7 mouse cellular contexts compared by ENCODE assay signal in the genomic region with DNA sequence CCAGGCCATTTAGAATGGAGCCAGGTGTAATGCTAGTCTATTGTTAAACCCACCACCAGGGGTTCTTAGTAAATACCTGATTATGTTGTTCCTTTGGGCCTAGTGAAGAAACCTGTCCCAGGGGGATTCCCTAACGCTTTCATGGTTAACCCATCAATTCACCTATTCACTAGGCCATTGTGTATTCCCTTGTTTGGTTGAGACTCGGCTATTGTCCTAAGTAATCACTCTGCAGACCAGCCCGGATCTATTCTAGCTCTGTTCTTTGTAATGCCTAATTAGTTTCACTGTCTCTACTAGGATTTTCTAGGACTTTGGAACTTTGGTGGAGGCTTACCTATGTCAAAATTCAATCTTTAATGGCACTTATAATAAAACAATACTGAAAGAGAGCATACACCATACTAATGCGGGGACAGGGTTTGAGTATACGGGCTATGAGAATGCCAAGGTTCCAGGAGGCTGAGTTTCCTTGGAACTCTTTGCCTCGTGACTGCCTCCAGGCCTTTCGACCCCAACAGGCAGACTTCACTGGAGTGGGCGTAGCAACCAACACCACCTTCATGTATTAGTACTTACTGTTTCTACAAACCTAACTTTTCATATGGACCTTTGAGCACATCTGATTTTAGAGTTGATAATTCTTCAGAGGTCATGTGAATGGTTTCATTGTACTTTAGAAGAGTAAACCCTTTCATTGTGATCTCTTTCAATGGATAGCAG.
A peak's percentile ranks its signal among the peaks of the same experiment; 100 is the strongest.
DNase-seq lines count a peak whose midpoint lies in the region; ATAC-seq and TF ChIP-seq lines count a peak whose summit lies in the region.
"Not testable (repeated sequence)": the region's sequence is repeated elsewhere in the genome, so short reads cannot be mapped to it uniquely, and the experiment has no call there.

No protein-coding gene starts in this region.

- DNase-seq in ES-CJ7 (ENCODE audit: low read depth, low spot score) (peak; percentile 97), ES-E14 (ENCODE audit: low read depth, low spot score) (peak; percentile 77), R1 (ENCODE audit: low read depth, low spot score) (peak; percentile 97), WW6 (ENCODE audit: low read depth, low spot score) (peak; percentile 69), ZHBTc4 (ENCODE audit: low read depth, low spot score) (peak; percentile 96)
- peak; percentile 2 for DNase-seq in embryonic facial prominence, embryonic 14.5 days (ENCODE audit: low spot score)

- TF ChIP-seq EP300 in ES-Bruce4 (IDR thresholded peaks at IDR 0.05; ENCODE audit: insufficient read depth, low read depth, low read length), result not testable (repeated sequence)

- H3K4me2 ChIP-seq in embryonic facial prominence, embryonic 14.5 days (ENCODE audit: low read depth, low read length), result not testable (repeated sequence)

- ATAC-seq in embryonic facial prominence, embryonic 14.5 days (ENCODE audit: low read depth), result not testable (repeated sequence)

- in situ Hi-C loops in ES-E14 (cut with MboI; ENCODE audit: low sequenced_read_pairs in 2 of 2, unreplicated experiment in 2 of 2), result not testable (repeated sequence)

- not testable (repeated sequence) for H3K27me3 ChIP-seq in ES-Bruce4 (ENCODE audit: control insufficient read depth, insufficient read depth, low read length, poor library complexity, severe bottlenecking); embryonic facial prominence, embryonic 14.5 days (replicated peaks; ENCODE audit: control insufficient read depth, insufficient read depth, low read length)

- H3K4me1 ChIP-seq in ES-Bruce4 (ENCODE audit: control insufficient read depth, insufficient read depth, low read length); ES-E14 (ENCODE audit: control insufficient read depth in 2 of 2, insufficient read depth in 2 of 2, low read length in 2 of 2, poor library complexity in 1 of 2); embryonic facial prominence, embryonic 14.5 days (ENCODE audit: control insufficient read depth, insufficient read depth, low read length): not testable (repeated sequence)

- peaks cover 17% of the 10 kb centered on the region for H3K9me3 ChIP-seq in ES-Bruce4 (replicated peaks; ENCODE audit: control insufficient read depth, insufficient read depth, low read length, poor library complexity, severe bottlenecking)
- not testable (repeated sequence) for H3K9me3 ChIP-seq in ES-E14 (ENCODE audit: control insufficient read depth, insufficient read depth, low read depth, low read length); embryonic facial prominence, embryonic 14.5 days (ENCODE audit: control insufficient read depth, low read length)

- peak overlapping the region; percentile 58; the same call in 1 of the 2 replicates for H3K27ac ChIP-seq in ES-Bruce4 (ENCODE audit: insufficient read depth, low read length)
- peak overlapping the region; percentile 83; the same call in 1 of the 2 replicates for H3K27ac ChIP-seq in ES-E14 (ENCODE audit: insufficient read depth, low read depth, low read length, poor library complexity, severe bottlenecking)
- not testable (repeated sequence) for H3K27ac ChIP-seq in embryonic facial prominence, embryonic 14.5 days (replicated peaks; ENCODE audit: low read depth, low read length)

- H3K4me3 ChIP-seq in ES-Bruce4 (ENCODE audit: low read depth, low read length); ES-E14 (ENCODE audit: insufficient read depth in 1 of 2, low read depth in 1 of 2, low read length in 2 of 2, poor library complexity in 1 of 2, severe bottlenecking in 1 of 2); embryonic facial prominence, embryonic 14.5 days (ENCODE audit: low read depth, low read length): not testable (repeated sequence)

- not testable (repeated sequence) for H3K9ac ChIP-seq in ES-Bruce4 (ENCODE audit: low read depth, poor library complexity, severe bottlenecking); ES-E14 (ENCODE audit: insufficient read depth, low read depth, low read length, poor library complexity, severe bottlenecking); embryonic facial prominence, embryonic 14.5 days (ENCODE audit: low read depth, low read length)

- not testable (repeated sequence) for TF ChIP-seq CTCF in ES-Bruce4 (IDR thresholded peaks at IDR 0.05; ENCODE audit: low read depth, low read length)

- H3K36me3 ChIP-seq in ES-Bruce4 (ENCODE audit: control insufficient read depth, insufficient read depth, low read length, poor library complexity, severe bottlenecking); ES-E14 (ENCODE audit: control insufficient read depth, insufficient read depth, low read length, poor library complexity, severe bottlenecking); embryonic facial prominence, embryonic 14.5 days (ENCODE audit: control insufficient read depth, insufficient read depth, low read length): not testable (repeated sequence)

- WGBS in embryonic facial prominence, embryonic 14.5 days, result 76% methylated on average over 8 of the region's 8 CpGs

- not testable (repeated sequence) for TF ChIP-seq POLR2A in ES-Bruce4 (IDR thresholded peaks at IDR 0.05; ENCODE audit: insufficient read depth, low read length)

TF ChIP-seq in ES-E14, 5 proteins besides CTCF, POLR2A, EP300 and RAD21:
- TF ChIP-seq CHD2 (IDR thresholded peaks at IDR 0.05; ENCODE audit: low read depth, low read length), result 0 out of 2 replicates have a peak, but pooled peaks have one; percentile 16

Comparison
In these comparisons a context has a peak if more than half of its experiments do, and no peak if none do; other contexts are left out.
1. DNase-seq: peak in every context shown above with its lines; median percentile 97 in ES-CJ7; 97 in R1; 96 in ZHBTc4; 77 in ES-E14; 69 in WW6; 2 in embryonic facial prominence, embryonic 14.5 days.